Comparison of ENCODE assay signal across 8 mouse cellular contexts in the genomic region with DNA sequence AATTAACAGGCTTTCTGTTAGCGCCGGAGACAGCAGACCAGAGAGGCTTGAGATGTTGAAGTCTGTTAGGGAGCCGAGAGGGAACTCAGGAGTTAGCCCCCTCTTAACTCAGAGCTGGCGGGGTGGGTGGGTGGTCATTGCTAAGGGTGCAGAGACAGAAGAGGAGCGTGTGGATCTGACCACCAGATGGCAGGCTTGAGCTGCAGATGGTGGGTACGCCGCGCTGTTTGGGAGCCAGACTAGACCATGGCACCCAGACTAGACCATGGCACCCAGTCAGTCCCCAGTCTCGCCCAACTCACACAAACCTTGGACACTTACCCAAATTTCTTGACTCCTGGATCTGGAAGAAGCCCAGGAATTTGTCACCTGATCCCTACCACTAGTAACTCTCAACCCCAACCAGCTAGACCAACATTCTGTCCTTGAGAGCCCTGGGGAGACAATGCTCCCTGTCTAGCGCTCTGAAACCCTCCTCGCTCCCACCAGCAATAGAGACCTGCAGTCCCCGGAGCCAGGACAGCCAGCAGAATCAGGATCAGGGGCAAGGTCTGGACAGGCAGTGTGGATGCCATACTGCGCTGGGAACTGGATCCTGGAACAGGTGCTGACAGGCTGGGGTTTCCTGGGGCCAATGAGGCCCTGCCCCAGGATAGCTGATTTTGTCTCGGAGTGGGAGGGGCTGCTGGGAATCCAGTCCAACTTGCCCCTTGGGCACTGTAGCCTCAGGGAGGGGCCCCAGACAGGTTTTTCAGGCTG. TPM values are rescaled to one million over a fixed set of nuclear protein-coding genes. Genes with fewer than 3 reads are reported as not detected.
DNase-seq lines count a peak whose midpoint lies in the region; ATAC-seq and TF ChIP-seq lines count a peak whose summit lies in the region.

No protein-coding gene starts in this region.

- peak; percentile 88 for ATAC-seq in embryonic facial prominence, embryonic 14.5 days (ENCODE audit: low read depth)
- ATAC-seq in limb, embryonic 14.5 days (ENCODE audit: low FRiP score, low read depth) = peak; percentile 82; the same call in 1 of the 2 replicates
- peak; percentile 72 for ATAC-seq in midbrain, embryonic 16.5 days

- H3K4me1 ChIP-seq in bone marrow, adult 2 months (ENCODE audit: control insufficient read depth, insufficient read depth, low read length) = no peaks in the 10 kb centered on the region; the same call in 1 of the 2 replicates
- peaks cover 4% of the 10 kb centered on the region; the same call in 1 of the 2 replicates for H3K4me1 ChIP-seq in embryonic facial prominence, embryonic 14.5 days (ENCODE audit: control insufficient read depth, insufficient read depth, low read length)
- peaks cover 13% of the 10 kb centered on the region for H3K4me1 ChIP-seq in heart, embryonic 10.5 days
- H3K4me1 ChIP-seq in limb, embryonic 14.5 days (ENCODE audit: control insufficient read depth, insufficient read depth, low read length) = no peaks in the 10 kb centered on the region
- H3K4me1 ChIP-seq in midbrain, embryonic 16.5 days (ENCODE audit: control insufficient read depth, insufficient read depth, low read length) = peaks cover 34% of the 10 kb centered on the region
- H3K4me1 ChIP-seq in spleen, adult 2 months (ENCODE audit: control insufficient read depth, insufficient read depth, insufficient read length) = no peaks in the 10 kb centered on the region; the same call in 1 of the 2 replicates

- DNase-seq in 416B (ENCODE audit: low read depth) = peak; percentile 74
- DNase-seq in embryonic facial prominence, embryonic 14.5 days (ENCODE audit: low spot score) = peak; percentile 77
- peak; percentile 88 for DNase-seq in heart, embryonic 10.5 days (ENCODE audit: low spot score)
- DNase-seq in kidney, adult 9 months = peak; percentile 80
- DNase-seq in limb, embryonic 14.5 days (ENCODE audit: low spot score) = peak; percentile 68
- DNase-seq in spleen, adult 2 months (ENCODE audit: low read depth in 1 of 2, low spot score in 2 of 2) = peak; percentile 63 to 81

- no peaks in the 10 kb centered on the region for H3K36me3 ChIP-seq in embryonic facial prominence, embryonic 14.5 days (ENCODE audit: control insufficient read depth, insufficient read depth, low read length)
- H3K36me3 ChIP-seq in heart, embryonic 10.5 days = no peaks in the 10 kb centered on the region
- H3K36me3 ChIP-seq in limb, embryonic 14.5 days (ENCODE audit: control insufficient read depth, insufficient read depth, low read length) = no peaks in the 10 kb centered on the region
- H3K36me3 ChIP-seq in midbrain, embryonic 16.5 days (ENCODE audit: control insufficient read depth, insufficient read depth, low read length) = no peaks in the 10 kb centered on the region
- no peaks in the 10 kb centered on the region for H3K36me3 ChIP-seq in spleen, adult 2 months (ENCODE audit: control insufficient read depth, insufficient read depth, low read length)

- 24% methylated on average over 14 of the region's 14 CpGs for WGBS in bone marrow, adult 2 months
- 6% methylated on average over 13 of the region's 14 CpGs for WGBS in embryonic facial prominence, embryonic 14.5 days
- WGBS in heart, embryonic 10.5 days = 5% methylated on average over 14 of the region's 14 CpGs
- 7% methylated on average over 14 of the region's 14 CpGs for WGBS in limb, embryonic 14.5 days
- 10% methylated on average over 14 of the region's 14 CpGs for WGBS in midbrain, embryonic 16.5 days
- 28% methylated on average over 14 of the region's 14 CpGs for WGBS in spleen, adult 2 months

- no peaks in the 10 kb centered on the region for H3K9me3 ChIP-seq in embryonic facial prominence, embryonic 14.5 days (ENCODE audit: control insufficient read depth, low read length)
- no peaks in the 10 kb centered on the region for H3K9me3 ChIP-seq in heart, embryonic 10.5 days
- no peaks in the 10 kb centered on the region for H3K9me3 ChIP-seq in limb, embryonic 14.5 days (ENCODE audit: control insufficient read depth, low read length)
- H3K9me3 ChIP-seq in midbrain, embryonic 16.5 days (replicated peaks; ENCODE audit: control insufficient read depth, low read length, poor library complexity, severe bottlenecking) = no peaks in the 10 kb centered on the region

- TF ChIP-seq POLR2A in bone marrow, adult 2 months (IDR thresholded peaks at IDR 0.05; ENCODE audit: borderline replicate concordance, control insufficient read depth, low read depth, low read length) = no peak
- TF ChIP-seq POLR2A in limb, embryonic 14.5 days (IDR thresholded peaks at IDR 0.05; ENCODE audit: borderline replicate concordance, extremely low read depth, insufficient read depth, insufficient read length) = no peak
- no peak for TF ChIP-seq POLR2A in spleen, adult 2 months (IDR thresholded peaks at IDR 0.05; ENCODE audit: low read depth, low read length)

- no peak overlapping the region for H3K27ac ChIP-seq in bone marrow, adult 2 months (ENCODE audit: control insufficient read depth, insufficient read depth, low read depth, low read length, poor library complexity)
- peak overlapping the region; percentile 33; the same call in 1 of the 2 replicates for H3K27ac ChIP-seq in embryonic facial prominence, embryonic 14.5 days (replicated peaks; ENCODE audit: low read depth, low read length)
- H3K27ac ChIP-seq in heart, embryonic 10.5 days = no peak overlapping the region
- H3K27ac ChIP-seq in limb, embryonic 14.5 days (replicated peaks; ENCODE audit: low read depth, low read length) = no peak overlapping the region
- H3K27ac ChIP-seq in midbrain, embryonic 16.5 days (ENCODE audit: low read length) = 0 out of 2 replicates have a peak overlapping the region, but pooled peaks have one; percentile 22
- no peak overlapping the region for H3K27ac ChIP-seq in spleen, adult 2 months (ENCODE audit: insufficient read depth, low read length)

- no peaks in the 10 kb centered on the region for H3K27me3 ChIP-seq in embryonic facial prominence, embryonic 14.5 days (replicated peaks; ENCODE audit: control insufficient read depth, insufficient read depth, low read length)
- H3K27me3 ChIP-seq in heart, embryonic 10.5 days (ENCODE audit: insufficient read depth, poor library complexity, severe bottlenecking) = peaks cover 68% of the 10 kb centered on the region
- H3K27me3 ChIP-seq in limb, embryonic 14.5 days (ENCODE audit: control insufficient read depth, insufficient read depth, low read length) = no peaks in the 10 kb centered on the region
- no peaks in the 10 kb centered on the region for H3K27me3 ChIP-seq in midbrain, embryonic 16.5 days (ENCODE audit: control insufficient read depth, insufficient read depth, low read depth, low read length)
- H3K27me3 ChIP-seq in spleen, adult 2 months (ENCODE audit: control insufficient read depth, insufficient read depth, low read length) = no peaks in the 10 kb centered on the region

- H3K4me3 ChIP-seq in bone marrow, adult 2 months (replicated peaks; ENCODE audit: control insufficient read depth, low read depth, low read length) = no peak overlapping the region
- H3K4me3 ChIP-seq in embryonic facial prominence, embryonic 14.5 days (ENCODE audit: low read depth, low read length) = no peak overlapping the region
- peak overlapping the region; percentile 5; the same call in 1 of the 2 replicates for H3K4me3 ChIP-seq in heart, embryonic 10.5 days
- no peak overlapping the region for H3K4me3 ChIP-seq in limb, embryonic 14.5 days (replicated peaks; ENCODE audit: low read length)
- no peak overlapping the region for H3K4me3 ChIP-seq in midbrain, embryonic 16.5 days (ENCODE audit: low read depth, low read length)
- H3K4me3 ChIP-seq in spleen, adult 2 months (ENCODE audit: extremely low read depth, insufficient read depth, insufficient read length) = no peak overlapping the region

- TF ChIP-seq CTCF in bone marrow, adult 2 months (IDR thresholded peaks at IDR 0.05; ENCODE audit: control insufficient read depth, insufficient read depth, low read length) = peak; percentile 99
- peak; percentile 98 for TF ChIP-seq CTCF in spleen, adult 2 months (IDR thresholded peaks at IDR 0.05; ENCODE audit: extremely low read depth, insufficient read depth, insufficient read length, insufficient replicate concordance)

- H3K4me2 ChIP-seq in embryonic facial prominence, embryonic 14.5 days (ENCODE audit: low read depth, low read length) = peak overlapping the region; percentile 11; the same call in 1 of the 2 replicates
- no peak overlapping the region for H3K4me2 ChIP-seq in limb, embryonic 14.5 days (replicated peaks; ENCODE audit: low read depth, low read length, severe bottlenecking)
- H3K4me2 ChIP-seq in midbrain, embryonic 16.5 days (ENCODE audit: low read length) = no peak overlapping the region

- H3K9ac ChIP-seq in embryonic facial prominence, embryonic 14.5 days (ENCODE audit: low read depth, low read length) = no peak overlapping the region
- H3K9ac ChIP-seq in limb, embryonic 14.5 days (ENCODE audit: low read depth, low read length, severe bottlenecking) = no peak overlapping the region
- 0 out of 2 replicates have a peak overlapping the region, but pooled peaks have one; percentile 44 for H3K9ac ChIP-seq in midbrain, embryonic 16.5 days (ENCODE audit: low read depth, low read length)

RNA-seq across cellular contexts. Expression of gene Upk2, which starts 0.5 kb away (rescaled TPM):
- polyA plus RNA-seq in bone marrow, adult 2 months (2011; ENCODE audit: insufficient read depth, insufficient read length, low replicate concordance, missing spikeins) = not detected in 2 replicates
- polyA plus RNA-seq in embryonic facial prominence, embryonic 14.5 days (2014; fragmentation: Nextera tagmentation; extraction: Ambion mirVana) = 1.7 and 2.3 TPM in 2 replicates
- polyA plus RNA-seq in heart, embryonic 10.5 days (2016; fragmentation: Nextera tagmentation; extraction: Ambion mirVana) = 0.26 TPM in 1 of 2 replicates, not detected in the other
- 0.33 and 0.91 TPM in 2 replicates for polyA plus RNA-seq in limb, embryonic 14.5 days (2012; rRNA removed)
- polyA plus RNA-seq in limb, embryonic 14.5 days (2014; fragmentation: Nextera tagmentation; extraction: Ambion mirVana) = 0.40 TPM in 1 of 2 replicates, not detected in the other
- polyA plus RNA-seq in midbrain, embryonic 16.5 days (2015; fragmentation: Nextera tagmentation; extraction: Ambion mirVana) = not detected in 2 replicates
- not detected in 2 replicates for polyA plus RNA-seq in spleen, adult 2 months (2012; rRNA removed)

RNA-seq across cellular contexts. Expression of gene Foxr1, which starts 13.4 kb away (rescaled TPM):
- polyA plus RNA-seq in bone marrow, adult 2 months (2011; ENCODE audit: insufficient read depth, insufficient read length, low replicate concordance, missing spikeins) = not detected in 2 replicates
- not detected in 2 replicates for polyA plus RNA-seq in embryonic facial prominence, embryonic 14.5 days (2014; fragmentation: Nextera tagmentation; extraction: Ambion mirVana)
- polyA plus RNA-seq in heart, embryonic 10.5 days (2016; fragmentation: Nextera tagmentation; extraction: Ambion mirVana) = not detected in 2 replicates
- polyA plus RNA-seq in limb, embryonic 14.5 days (2012; rRNA removed) = not detected in 2 replicates
- not detected in 2 replicates for polyA plus RNA-seq in limb, embryonic 14.5 days (2014; fragmentation: Nextera tagmentation; extraction: Ambion mirVana)
- not detected in 2 replicates for polyA plus RNA-seq in midbrain, embryonic 16.5 days (2015; fragmentation: Nextera tagmentation; extraction: Ambion mirVana)
- polyA plus RNA-seq in spleen, adult 2 months (2012; rRNA removed) = 0.09 and 0.15 TPM in 2 replicates

RNA-seq across cellular contexts. Expression of gene Bcl9l, which starts 28.3 kb away (rescaled TPM):
- polyA plus RNA-seq in bone marrow, adult 2 months (2011; ENCODE audit: insufficient read depth, insufficient read length, low replicate concordance, missing spikeins) = 9.0 and 15.6 TPM in 2 replicates
- polyA plus RNA-seq in embryonic facial prominence, embryonic 14.5 days (2014; fragmentation: Nextera tagmentation; extraction: Ambion mirVana) = 16.9 and 18.7 TPM in 2 replicates
- 7.6 and 9.6 TPM in 2 replicates for polyA plus RNA-seq in heart, embryonic 10.5 days (2016; fragmentation: Nextera tagmentation; extraction: Ambion mirVana)
- polyA plus RNA-seq in limb, embryonic 14.5 days (2012; rRNA removed) = 41.2 and 53.7 TPM in 2 replicates
- polyA plus RNA-seq in limb, embryonic 14.5 days (2014; fragmentation: Nextera tagmentation; extraction: Ambion mirVana) = 20.5 and 22.7 TPM in 2 replicates
- 10.7 and 10.8 TPM in 2 replicates for polyA plus RNA-seq in midbrain, embryonic 16.5 days (2015; fragmentation: Nextera tagmentation; extraction: Ambion mirVana)
- polyA plus RNA-seq in spleen, adult 2 months (2012; rRNA removed) = 42.2 and 50.3 TPM in 2 replicates

RNA-seq across cellular contexts. Expression of gene Ccdc84, which starts 35.9 kb away (rescaled TPM):
- polyA plus RNA-seq in bone marrow, adult 2 months (2011; ENCODE audit: insufficient read depth, insufficient read length, low replicate concordance, missing spikeins) = 22.1 and 68.9 TPM in 2 replicates
- 19.4 and 23.6 TPM in 2 replicates for polyA plus RNA-seq in embryonic facial prominence, embryonic 14.5 days (2014; fragmentation: Nextera tagmentation; extraction: Ambion mirVana)
- 21.9 and 28.0 TPM in 2 replicates for polyA plus RNA-seq in heart, embryonic 10.5 days (2016; fragmentation: Nextera tagmentation; extraction: Ambion mirVana)
- polyA plus RNA-seq in limb, embryonic 14.5 days (2012; rRNA removed) = 54.3 and 57.3 TPM in 2 replicates
- polyA plus RNA-seq in limb, embryonic 14.5 days (2014; fragmentation: Nextera tagmentation; extraction: Ambion mirVana) = 24.8 and 25.4 TPM in 2 replicates
- 35.7 and 39.2 TPM in 2 replicates for polyA plus RNA-seq in midbrain, embryonic 16.5 days (2015; fragmentation: Nextera tagmentation; extraction: Ambion mirVana)
- polyA plus RNA-seq in spleen, adult 2 months (2012; rRNA removed) = 18.1 and 26.0 TPM in 2 replicates

RNA-seq across cellular contexts. Expression of gene Trappc4, which starts 46.9 kb away (rescaled TPM):
- 36.9 and 50.1 TPM in 2 replicates for polyA plus RNA-seq in bone marrow, adult 2 months (2011; ENCODE audit: insufficient read depth, insufficient read length, low replicate concordance, missing spikeins)
- 130 and 133 TPM in 2 replicates for polyA plus RNA-seq in embryonic facial prominence, embryonic 14.5 days (2014; fragmentation: Nextera tagmentation; extraction: Ambion mirVana)
- 104 and 117 TPM in 2 replicates for polyA plus RNA-seq in heart, embryonic 10.5 days (2016; fragmentation: Nextera tagmentation; extraction: Ambion mirVana)
- polyA plus RNA-seq in limb, embryonic 14.5 days (2012; rRNA removed) = 81.5 and 85.7 TPM in 2 replicates
- 127 and 144 TPM in 2 replicates for polyA plus RNA-seq in limb, embryonic 14.5 days (2014; fragmentation: Nextera tagmentation; extraction: Ambion mirVana)
- 330 and 343 TPM in 2 replicates for polyA plus RNA-seq in midbrain, embryonic 16.5 days (2015; fragmentation: Nextera tagmentation; extraction: Ambion mirVana)
- polyA plus RNA-seq in spleen, adult 2 months (2012; rRNA removed) = 22.9 and 29.7 TPM in 2 replicates

Comparison
In these comparisons a context has a peak if more than half of its experiments do, and no peak if none do; other contexts are left out.
1. H3K27ac ChIP-seq: peak in embryonic facial prominence, embryonic 14.5 days (single experiment) and midbrain, embryonic 16.5 days (single experiment); none in bone marrow, adult 2 months (single experiment), heart, embryonic 10.5 days (single experiment), limb, embryonic 14.5 days (single experiment) and spleen, adult 2 months (single experiment).
2. Peak in every context shown above with its lines, with median percentiles within 50 percentile points of each other: DNase-seq and ATAC-seq.